Mouse (Mus musculus) lung, postnatal 0 days (tissue): ENCODE measurements around the gene Tubb2a.

Experiments used
- CTCF ChIP-seq: IDR thresholded peaks from 2 replicates; pipeline ENCODE4 v1.5.1; 2016; ENCODE audit warnings: antibody characterized with exemption, mild to moderate bottlenecking
- EP300 ChIP-seq: IDR thresholded peaks from 2 replicates; pipeline ENCODE4 v1.6.1; 2016; ENCODE audit warnings: antibody characterized with exemption, mild to moderate bottlenecking, control low read depth

DNA sequence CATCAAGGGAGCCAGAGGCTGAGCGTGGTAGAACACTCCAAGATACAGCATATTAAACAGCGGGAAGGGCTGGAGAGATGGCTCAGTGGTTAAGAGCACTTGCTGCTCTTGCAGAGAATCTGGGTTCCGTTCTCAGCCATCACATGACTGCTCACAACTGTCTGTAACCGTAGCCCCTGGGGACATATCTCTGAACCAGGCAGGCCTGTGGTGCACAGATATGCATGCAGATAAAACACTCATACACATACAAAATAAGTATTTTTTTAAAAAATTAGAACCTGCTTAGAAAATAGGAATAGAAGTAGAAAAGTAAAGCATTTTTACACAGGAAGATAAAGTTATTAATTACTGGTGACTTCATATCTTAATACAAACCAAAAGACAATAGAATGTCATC is 41.0 kb upstream of the Tubb2a start:
- TF ChIP-seq CTCF (no peak), EP300 (no peak)
